Mouse (Mus musculus) midbrain, embryonic 13.5 days (tissue): ENCODE measurements around the gene Ndufb10. TPM values are rescaled to one million over a fixed set of nuclear protein-coding genes. Genes with fewer than 3 reads are reported as not detected.

Source experiments
- ATAC-seq: fragments of 200-750 bp; cut with Nextera tagmentation; 2 replicates; pipeline ENCODE4 v1.8.0; 2017; ENCODE audit warnings: mild to moderate bottlenecking, moderate TSS enrichment, moderate library complexity
- H3K27ac ChIP-seq: fragments of 300-500 bp; sonication (generic); 2 replicates; pipeline ENCODE4 v1.5.1; 2015; ENCODE audit warnings: inconsistent platforms, mild to moderate bottlenecking, moderate library complexity
- H3K27me3 ChIP-seq: fragments of 300-500 bp; sonication (generic); 2 replicates; pipeline ENCODE4 v1.6.1; 2015; ENCODE audit warnings: mild to moderate bottlenecking, inconsistent platforms
- H3K36me3 ChIP-seq: fragments of 300-500 bp; sonication (generic); 2 replicates; pipeline ENCODE4 v1.6.1; 2015; ENCODE audit warnings: mild to moderate bottlenecking, inconsistent platforms
- H3K4me1 ChIP-seq: fragments of 300-500 bp; sonication (generic); replicated peaks from 2 replicates; pipeline ENCODE4 v1.6.1; 2015; ENCODE audit warnings: inconsistent platforms
- H3K4me2 ChIP-seq: fragments of 300-500 bp; sonication (generic); replicated peaks from 2 replicates; pipeline ENCODE4 v1.6.1; 2015; ENCODE audit warnings: moderate library complexity, mild to moderate bottlenecking, inconsistent platforms
- H3K4me3 ChIP-seq: fragments of 300-500 bp; sonication (generic); replicated peaks from 2 replicates; pipeline ENCODE4 v1.5.1; 2015; ENCODE audit warnings: mild to moderate bottlenecking, inconsistent platforms
- H3K9ac ChIP-seq: fragments of 300-500 bp; sonication (generic); replicated peaks from 2 replicates; pipeline ENCODE4 v1.6.1; 2015; ENCODE audit warnings: mild to moderate bottlenecking, inconsistent platforms
- H3K9me3 ChIP-seq: fragments of 300-500 bp; sonication (generic); 2 replicates; pipeline ENCODE4 v1.6.1; 2016; ENCODE audit warnings: mild to moderate bottlenecking, inconsistent platforms
- WGBS: fragments of 180-500 bp; shearing (Covaris S2); methylation state at CpG from one replicate; pipeline ENCODE4 v1.1.7; 2015; 5-methylcytosine and 5-hydroxymethylcytosine counted together
- polyA plus RNA-seq: library from polyadenylated mRNA; unstranded; fragments of >200 nt; fragmentation: Nextera tagmentation; extraction: Ambion mirVana; gene quantifications from 2 replicates; pipeline ENCODE4 v1.2.1, GENCODE M21; 2015

The Ndufb10 gene
- 257 and 260 TPM in 2 replicates for polyA plus RNA-seq

DNA sequence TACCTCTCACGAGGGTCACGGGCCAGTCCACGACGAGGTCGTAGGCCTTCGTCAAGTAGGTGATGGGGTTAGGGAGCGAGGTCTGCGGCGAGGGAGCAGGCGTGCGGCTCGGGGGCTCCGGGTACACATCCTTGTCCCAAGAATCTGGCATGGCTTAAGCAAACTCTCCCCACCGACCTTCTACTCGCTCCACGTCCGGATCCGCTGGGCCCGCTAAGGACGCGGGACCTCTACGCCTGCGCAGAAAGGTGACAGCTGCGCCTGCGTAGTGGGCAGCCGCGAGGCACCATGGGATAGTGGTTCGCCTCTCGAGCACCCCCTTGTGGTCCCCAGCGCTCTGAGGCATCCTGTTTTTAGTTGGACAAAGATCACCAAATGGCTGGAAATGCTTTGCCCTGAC lies at the start of gene Ndufb10:
TSS of gene Ndufb10 (minus strand) at position 295 of the 400 bp plus-strand sequence.
- Histone ChIP-seq H3K36me3 (peaks cover 16% of the 10 kb centered on the region), H3K27ac (peak within 1 kb of the TSS; percentile 82)
- under 1% methylated on average over 30 of the region's 30 CpGs for WGBS

DNA sequence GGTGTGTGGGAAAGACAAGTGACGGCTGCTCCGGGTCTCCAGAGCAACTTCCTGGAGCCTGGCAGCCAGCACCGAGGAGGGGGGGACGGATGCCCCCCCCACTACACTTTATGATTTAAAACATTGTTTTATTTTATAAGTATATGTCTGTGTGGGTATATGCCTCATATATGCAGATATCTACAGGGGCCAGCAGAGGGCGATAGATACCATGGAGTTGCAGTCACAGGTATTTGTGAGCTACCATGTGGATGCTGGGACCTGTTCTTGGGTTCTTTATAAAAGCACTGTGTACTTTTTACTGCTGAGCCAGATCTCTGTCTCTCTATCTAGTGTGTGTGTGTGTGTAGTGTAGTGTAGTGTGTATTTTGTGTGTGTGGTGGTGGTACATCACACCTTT lies 49.0 kb upstream of the Ndufb10 start:
- H3K27ac ChIP-seq = no peak overlapping the region

More for the DNA sequence above, at the start of gene Ndufb10:
- Histone ChIP-seq H3K4me1 (peaks cover 34% of the 10 kb centered on the region), H3K9me3 (no peaks in the 10 kb centered on the region), H3K27me3 (0 out of 2 replicates have a peak, but pooled peaks cover 11% of the 10 kb centered on the region), H3K9ac (peak within 1 kb of the TSS; percentile 94), H3K4me3 (peak within 1 kb of the TSS; percentile 78), H3K4me2 (peak within 1 kb of the TSS; percentile 94)
- ATAC-seq = peak; percentile 79

DNA sequence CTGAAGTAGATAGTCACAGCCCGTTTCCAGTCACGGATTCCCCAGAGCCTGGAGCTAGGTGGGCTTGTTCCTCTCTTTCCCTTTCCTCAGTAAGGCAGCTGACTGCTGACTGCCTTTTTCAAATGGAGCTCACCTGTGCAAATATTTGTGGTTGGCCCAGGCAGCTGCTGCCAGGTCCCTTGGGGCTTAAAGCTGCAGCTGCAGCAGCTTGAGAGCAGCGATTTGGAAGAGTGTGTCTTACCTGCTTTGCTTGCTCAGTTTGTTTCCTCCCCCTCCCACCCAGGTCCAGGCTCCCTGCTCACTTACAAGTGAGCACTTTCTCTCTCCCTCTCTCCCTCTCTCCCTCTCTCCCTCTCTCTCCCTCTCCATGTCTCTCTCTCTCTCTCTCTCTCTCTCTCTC lies 44.9 kb upstream of the Ndufb10 start:
- H3K27me3 ChIP-seq = peaks cover 6% of the 10 kb centered on the region; the same call in 1 of the 2 replicates
- no peaks in the 10 kb centered on the region for H3K4me1 ChIP-seq
- 46% methylated on average over 3 of the region's 3 CpGs for WGBS
- 0 out of 2 replicates have a peak, but pooled peaks cover 2% of the 10 kb centered on the region for H3K9me3 ChIP-seq
- no peak overlapping the region for H3K27ac ChIP-seq
- no peak overlapping the region for H3K4me2 ChIP-seq
- H3K36me3 ChIP-seq = no peaks in the 10 kb centered on the region
- H3K4me3 ChIP-seq = no peak overlapping the region
- ATAC-seq = no peak
- H3K9ac ChIP-seq = no peak overlapping the region

More for the DNA sequence above, 49.0 kb upstream of the Ndufb10 start:
- 84% methylated on average over 5 of the region's 5 CpGs for WGBS
- Histone ChIP-seq H3K27me3 (peaks cover 3% of the 10 kb centered on the region; the same call in 1 of the 2 replicates), H3K9ac (no peak overlapping the region), H3K4me3 (no peak overlapping the region), H3K4me2 (no peak overlapping the region), H3K9me3 (0 out of 2 replicates have a peak, but pooled peaks cover 2% of the 10 kb centered on the region), H3K36me3 (no peaks in the 10 kb centered on the region), H3K4me1 (no peaks in the 10 kb centered on the region)
- no peak for ATAC-seq

DNA sequence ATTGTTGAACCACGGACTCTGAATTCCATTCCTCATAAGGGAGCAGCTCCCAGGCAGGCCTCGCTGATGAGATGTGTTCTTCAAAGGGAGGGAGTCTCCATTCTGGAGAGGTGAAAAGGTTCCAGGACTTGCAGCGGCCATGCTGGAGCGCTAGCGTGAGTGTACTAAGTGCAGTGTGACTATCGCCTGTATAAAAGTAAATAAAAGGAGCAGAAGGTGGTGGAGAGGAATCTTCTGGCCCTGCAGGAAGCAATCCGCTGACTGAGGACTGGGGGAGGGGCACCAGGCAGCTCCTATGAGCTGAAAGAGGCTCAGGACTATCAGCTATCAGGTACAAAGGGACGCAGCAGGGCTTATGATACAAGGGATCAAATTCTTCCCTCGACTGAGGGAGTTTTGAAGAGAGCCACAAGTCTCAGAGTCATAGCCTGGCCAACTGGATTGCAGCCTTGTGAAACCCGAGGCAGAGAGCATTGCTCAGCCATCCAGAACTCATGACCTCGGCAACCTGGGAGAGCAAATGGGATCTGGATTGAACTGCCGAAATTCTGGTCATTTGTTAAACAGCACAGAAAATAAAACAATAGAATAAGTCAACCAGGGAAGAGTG lies 42.1 kb upstream of the Ndufb10 start:
- Histone ChIP-seq H3K27me3 (peaks cover 6% of the 10 kb centered on the region; the same call in 1 of the 2 replicates), H3K4me3 (no peak overlapping the region), H3K36me3 (no peaks in the 10 kb centered on the region), H3K4me1 (no peaks in the 10 kb centered on the region), H3K9me3 (no peaks in the 10 kb centered on the region), H3K9ac (no peak overlapping the region), H3K27ac (no peak overlapping the region), H3K4me2 (no peak overlapping the region)
- ATAC-seq = no peak
- 24% methylated on average over 12 of the region's 12 CpGs for WGBS

DNA sequence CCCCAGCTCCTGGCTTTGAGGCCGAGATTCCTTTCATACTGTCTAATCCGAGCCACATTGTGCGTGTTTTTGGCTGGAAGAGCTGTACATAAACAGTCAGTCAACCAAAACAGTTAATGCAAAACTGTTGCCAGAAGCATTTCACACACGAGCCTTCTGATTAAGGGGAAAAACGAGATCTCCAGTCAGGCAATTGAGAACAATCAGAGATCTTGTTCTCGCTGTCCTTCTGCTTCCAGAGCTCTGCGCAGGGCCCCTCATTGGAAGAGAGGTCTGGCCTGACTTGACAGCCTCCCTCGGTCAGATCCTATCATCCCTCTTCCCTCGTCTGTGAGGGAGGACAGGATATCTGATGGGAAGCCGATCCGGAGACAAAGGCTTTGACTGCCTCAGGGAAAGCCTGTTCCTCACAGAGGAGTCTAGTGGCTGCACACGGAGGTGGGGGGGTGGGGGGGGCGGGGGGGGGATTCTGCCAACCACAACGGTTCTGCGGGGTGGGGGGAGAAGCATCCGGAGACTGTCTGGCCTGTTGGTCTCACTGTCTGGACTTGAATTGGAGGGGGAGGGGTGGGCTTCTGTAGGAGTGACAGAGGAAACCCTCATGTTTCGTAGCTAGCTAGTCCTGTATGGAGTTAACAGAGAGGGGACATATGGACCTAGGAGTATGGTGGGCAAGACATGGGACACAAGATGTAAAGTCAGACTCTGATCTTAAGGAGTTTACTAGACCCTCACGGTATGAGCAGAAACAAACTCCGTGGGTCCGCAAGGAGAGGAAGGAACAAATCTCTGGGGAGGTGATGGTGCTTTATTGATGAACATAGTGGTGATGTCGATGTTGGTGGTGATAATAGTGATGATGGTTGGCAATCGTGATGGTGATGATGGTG lies 41.0 kb upstream of the Ndufb10 start:
- Histone ChIP-seq H3K4me3 (no peak overlapping the region), H3K4me1 (no peaks in the 10 kb centered on the region), H3K27ac (no peak overlapping the region), H3K9ac (no peak overlapping the region), H3K4me2 (no peak overlapping the region), H3K9me3 (no peaks in the 10 kb centered on the region), H3K36me3 (no peaks in the 10 kb centered on the region), H3K27me3 (peaks cover 11% of the 10 kb centered on the region; the same call in 1 of the 2 replicates)
- ATAC-seq = no peak
- 49% methylated on average over 22 of the region's 22 CpGs for WGBS

DNA sequence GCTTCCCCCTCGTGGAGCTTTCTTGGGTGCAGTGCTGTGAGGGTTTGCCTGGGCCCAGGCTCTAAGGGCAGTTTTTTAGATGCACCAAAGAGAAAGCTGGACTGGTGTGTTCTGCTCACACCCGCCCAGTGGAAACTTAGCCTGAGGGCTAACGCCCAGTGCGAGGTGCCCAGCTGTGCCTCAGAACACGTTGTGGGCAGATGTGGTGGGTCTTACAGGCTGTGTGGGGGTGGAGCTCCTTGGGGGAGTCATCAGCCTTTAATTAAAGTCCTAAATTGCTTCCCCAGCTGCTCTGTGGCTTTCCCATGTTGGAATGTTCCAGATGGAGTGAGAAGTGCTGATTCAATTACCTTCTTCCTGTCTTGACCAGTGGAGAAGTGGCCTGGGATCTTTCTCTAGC lies 36.8 kb upstream of the Ndufb10 start:
- Histone ChIP-seq H3K9ac (no peak overlapping the region), H3K4me1 (no peaks in the 10 kb centered on the region), H3K4me3 (no peak overlapping the region), H3K27ac (no peak overlapping the region), H3K9me3 (no peaks in the 10 kb centered on the region), H3K4me2 (no peak overlapping the region), H3K27me3 (peaks cover 21% of the 10 kb centered on the region), H3K36me3 (no peaks in the 10 kb centered on the region)
- 58% methylated on average over 5 of the region's 5 CpGs for WGBS
- ATAC-seq = no peak

DNA sequence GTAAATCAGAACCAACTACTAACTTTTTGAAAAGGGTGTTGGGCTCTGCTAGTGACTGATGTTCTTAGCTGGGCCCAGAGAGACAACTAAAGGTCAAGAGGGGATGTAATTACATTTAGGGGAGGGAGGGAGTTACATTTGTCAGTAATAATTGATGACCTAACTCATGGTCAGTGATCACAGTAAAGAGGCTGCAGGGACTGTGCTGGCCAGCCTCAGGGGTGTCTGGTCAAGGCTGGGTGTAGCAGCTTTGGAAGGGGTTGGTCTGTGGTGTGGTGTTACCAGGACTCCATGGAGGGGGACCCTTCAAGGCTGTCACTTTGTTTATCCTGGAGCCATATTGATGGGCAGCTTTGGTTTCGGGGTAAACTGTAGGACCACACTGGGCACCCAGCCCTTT lies 33.1 kb upstream of the Ndufb10 start:
- peaks cover 55% of the 10 kb centered on the region for H3K27me3 ChIP-seq
- no peaks in the 10 kb centered on the region for H3K9me3 ChIP-seq
- ATAC-seq = no peak
- H3K4me1 ChIP-seq = peaks cover 10% of the 10 kb centered on the region
- no peak overlapping the region for H3K27ac ChIP-seq
- H3K36me3 ChIP-seq = no peaks in the 10 kb centered on the region
- H3K4me3 ChIP-seq = no peak overlapping the region
- WGBS = 89% methylated on average over 1 of the region's 1 CpGs
- no peak overlapping the region for H3K9ac ChIP-seq
- H3K4me2 ChIP-seq = no peak overlapping the region

DNA sequence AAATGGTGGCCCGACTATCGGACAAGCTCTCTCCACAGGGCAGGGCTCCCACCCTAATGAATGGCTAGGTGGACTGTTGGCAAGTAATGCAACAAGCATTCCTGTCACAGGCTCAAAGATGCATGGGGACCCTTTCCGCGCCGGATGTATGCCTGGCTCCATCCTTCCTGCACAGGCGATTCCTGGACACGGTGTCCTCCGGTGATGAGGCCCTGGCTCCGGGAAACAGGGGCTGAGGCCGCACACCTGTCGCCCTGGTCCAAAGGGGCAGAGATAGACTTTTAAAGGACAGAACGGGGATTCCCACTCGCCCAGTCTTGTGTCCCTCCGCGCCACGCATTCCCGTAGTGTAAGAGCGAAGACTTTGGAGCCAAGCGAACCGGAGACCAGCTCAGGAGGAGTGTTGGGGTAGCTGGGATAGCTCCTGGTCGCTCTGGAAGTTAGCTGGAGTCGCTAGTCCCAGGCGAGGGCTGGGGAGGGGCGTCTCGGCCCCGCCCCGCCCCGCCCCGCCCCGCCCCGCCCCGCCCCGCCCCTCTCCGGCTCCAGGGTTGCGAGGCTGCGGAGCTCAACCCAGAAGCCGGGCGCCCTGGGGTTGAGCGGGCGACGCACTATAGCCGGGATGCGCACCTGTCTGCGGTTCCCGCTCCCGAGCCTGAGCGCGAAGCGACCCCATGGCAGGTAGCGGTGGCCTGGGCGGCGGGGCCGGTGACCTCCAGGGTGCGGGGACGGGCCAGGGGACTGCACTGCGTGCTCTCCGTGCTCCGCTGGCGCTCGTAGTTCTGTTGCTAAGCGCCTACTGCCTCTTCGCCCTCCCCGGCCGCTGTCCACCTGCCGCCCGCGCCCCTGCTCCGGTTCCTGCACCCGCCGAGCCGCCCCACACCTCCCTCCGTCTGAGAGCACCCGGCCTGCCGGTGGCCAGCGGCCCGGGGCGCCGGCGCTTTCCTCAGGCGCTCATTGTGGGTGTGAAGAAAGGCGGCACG lies 28.4 kb upstream of the Ndufb10 start, which contains the start of gene Hs3st6:
TSS of gene Hs3st6 (plus strand) at position 574 of the 980 bp plus-strand sequence.
- Histone ChIP-seq H3K27ac (no peak within 1 kb of the TSS), H3K4me1 (peaks cover 13% of the 10 kb centered on the region), H3K9me3 (no peaks in the 10 kb centered on the region), H3K4me3 (peak within 1 kb of the TSS; percentile 47), H3K36me3 (no peaks in the 10 kb centered on the region), H3K4me2 (peak within 1 kb of the TSS; percentile 83), H3K27me3 (peaks cover 86% of the 10 kb centered on the region), H3K9ac (peak within 1 kb of the TSS; percentile 58)
- ATAC-seq = peak; percentile 68
- 1% methylated on average over 78 of the region's 82 CpGs for WGBS

DNA sequence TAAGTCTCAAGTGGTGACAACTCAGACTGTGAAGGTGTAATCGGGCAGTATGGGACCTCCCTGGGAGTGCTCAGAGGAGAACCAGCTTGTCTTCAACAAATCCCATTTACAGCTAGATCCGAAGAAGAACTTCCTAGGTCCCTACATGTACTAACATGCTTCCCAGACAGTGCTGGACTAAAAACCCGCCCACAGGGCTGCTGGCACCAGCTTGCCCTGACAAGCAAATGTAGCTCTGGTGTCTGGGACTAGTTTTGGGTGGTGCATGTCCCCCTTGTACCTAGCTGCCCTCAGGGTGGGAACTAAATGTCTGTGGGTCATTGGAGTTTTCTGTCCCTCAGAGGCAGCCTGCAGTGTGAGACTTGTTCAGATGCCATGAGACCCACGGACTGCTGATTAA lies 27.2 kb upstream of the Ndufb10 start:
- Histone ChIP-seq H3K9me3 (no peaks in the 10 kb centered on the region), H3K27ac (no peak overlapping the region), H3K36me3 (no peaks in the 10 kb centered on the region), H3K9ac (no peak overlapping the region), H3K4me2 (no peak overlapping the region), H3K4me1 (peaks cover 13% of the 10 kb centered on the region), H3K4me3 (no peak overlapping the region), H3K27me3 (peaks cover 84% of the 10 kb centered on the region)
- ATAC-seq = no peak
- WGBS = 19% methylated on average over 4 of the region's 4 CpGs

DNA sequence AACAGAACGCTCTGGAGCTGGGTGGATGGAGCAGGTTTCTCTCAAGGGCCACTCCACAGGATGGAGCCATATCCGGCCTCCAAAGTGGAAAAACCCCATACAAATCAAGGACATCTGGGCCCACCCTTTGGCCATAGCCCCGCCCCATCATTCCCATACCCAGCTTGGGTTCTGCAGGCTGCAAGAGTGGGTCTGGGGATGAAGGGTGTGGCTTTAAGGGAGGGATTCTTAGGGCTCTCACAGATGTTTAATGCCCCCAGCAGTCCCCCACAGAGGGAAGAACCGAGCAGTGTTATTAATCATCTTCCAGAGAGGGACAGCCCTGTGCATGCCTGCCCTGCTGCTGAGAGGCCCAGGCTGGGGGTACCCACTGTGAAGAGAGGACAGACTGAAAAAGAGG lies 22.7 kb upstream of the Ndufb10 start:
- no peaks in the 10 kb centered on the region for H3K36me3 ChIP-seq
- no peak for ATAC-seq
- no peak overlapping the region for H3K27ac ChIP-seq
- H3K4me3 ChIP-seq = no peak overlapping the region
- WGBS = 57% methylated on average over 4 of the region's 4 CpGs
- H3K9me3 ChIP-seq = no peaks in the 10 kb centered on the region
- no peaks in the 10 kb centered on the region for H3K4me1 ChIP-seq
- 0 out of 2 replicates have a peak overlapping the region, but pooled peaks have one; percentile 14 for H3K9ac ChIP-seq
- no peak overlapping the region for H3K4me2 ChIP-seq
- peaks cover 40% of the 10 kb centered on the region for H3K27me3 ChIP-seq
